Mouse (Mus musculus) neural tube, embryonic 15.5 days (tissue): ENCODE data around the gene Cisd1. TPM values are rescaled to one million over a fixed set of nuclear protein-coding genes. Genes with fewer than 3 reads are reported as not detected.

ENCODE experiments used
- ATAC-seq: fragments of 200-750 bp; cut with Nextera tagmentation; 2 replicates; pipeline ENCODE4 v1.8.0; 2017; ENCODE audit warnings: mild to moderate bottlenecking, moderate TSS enrichment, moderate library complexity; ENCODE audit not compliant: low FRiP score
- H3K27ac ChIP-seq: fragments of 300-500 bp; sonication (generic); replicated peaks from 2 replicates; pipeline ENCODE4 v1.5.1; 2015; ENCODE audit warnings: mild to moderate bottlenecking, inconsistent platforms
- H3K27me3 ChIP-seq: fragments of 300-500 bp; sonication (generic); replicated peaks from 2 replicates; pipeline ENCODE4 v1.6.1; 2015; ENCODE audit warnings: inconsistent platforms
- H3K36me3 ChIP-seq: fragments of 300-500 bp; sonication (generic); 2 replicates; pipeline ENCODE4 v1.6.1; 2015; ENCODE audit warnings: inconsistent platforms
- H3K4me1 ChIP-seq: fragments of 300-500 bp; sonication (generic); 2 replicates; pipeline ENCODE4 v1.6.1; 2015; ENCODE audit warnings: inconsistent platforms
- H3K4me2 ChIP-seq: fragments of 300-500 bp; sonication (generic); 2 replicates; pipeline ENCODE4 v1.6.1; 2015; ENCODE audit warnings: inconsistent platforms, mild to moderate bottlenecking, moderate library complexity
- H3K4me3 ChIP-seq: fragments of 300-500 bp; sonication (generic); replicated peaks from 2 replicates; pipeline ENCODE4 v1.5.1; 2015; ENCODE audit warnings: mild to moderate bottlenecking, inconsistent platforms
- H3K9ac ChIP-seq: fragments of 300-500 bp; sonication (generic); replicated peaks from 2 replicates; pipeline ENCODE4 v1.6.1; 2015; ENCODE audit warnings: mild to moderate bottlenecking, inconsistent platforms
- H3K9me3 ChIP-seq: fragments of 300-500 bp; sonication (generic); replicated peaks from 2 replicates; pipeline ENCODE4 v1.6.1; 2016; ENCODE audit warnings: inconsistent platforms
- WGBS: fragments of 180-500 bp; shearing (Covaris S2); methylation state at CpG from one replicate; pipeline ENCODE4 v1.1.7; 2015; ENCODE audit warnings: mixed read lengths; 5-methylcytosine and 5-hydroxymethylcytosine counted together
- polyA plus RNA-seq: library from polyadenylated mRNA; unstranded; fragments of >200 nt; fragmentation: Nextera tagmentation; extraction: Ambion mirVana; gene quantifications from 2 replicates; pipeline ENCODE4 v1.2.1, GENCODE M21; 2015

The Cisd1 gene
- polyA plus RNA-seq, 1 experiment from 2014 or later = 340 TPM

- Histone ChIP-seq H3K9me3 (no peaks in the 10 kb centered on the region), H3K9ac (no peak overlapping the region), H3K4me2 (no peak overlapping the region), H3K27me3 (no peaks in the 10 kb centered on the region), H3K4me1 (no peaks in the 10 kb centered on the region), H3K4me3 (no peak overlapping the region), H3K36me3 (no peaks in the 10 kb centered on the region), H3K27ac (no peak overlapping the region)
- 90% methylated on average over 8 of the region's 8 CpGs for WGBS
- ATAC-seq = no peak
Observed at GRCm38 (mm10) chr10:71323669-71324068, 21.1 kb downstream of the Cisd1 start.

GRCm38 (mm10) chr10:71316497-71316896 is 28.3 kb downstream of the Cisd1 start:
- H3K4me1 ChIP-seq = no peaks in the 10 kb centered on the region
- no peak overlapping the region for H3K4me3 ChIP-seq
- 64% methylated on average over 7 of the region's 7 CpGs for WGBS
- ATAC-seq = no peak
- H3K27me3 ChIP-seq = no peaks in the 10 kb centered on the region
- H3K9ac ChIP-seq = no peak overlapping the region
- no peak overlapping the region for H3K27ac ChIP-seq
- H3K4me2 ChIP-seq = no peak overlapping the region
- H3K36me3 ChIP-seq = no peaks in the 10 kb centered on the region
- no peaks in the 10 kb centered on the region for H3K9me3 ChIP-seq

- Histone ChIP-seq H3K27me3 (no peaks in the 10 kb centered on the region), H3K27ac (no peak overlapping the region), H3K4me2 (no peak overlapping the region), H3K36me3 (no peaks in the 10 kb centered on the region), H3K4me3 (no peak overlapping the region), H3K9ac (no peak overlapping the region), H3K9me3 (no peaks in the 10 kb centered on the region), H3K4me1 (no peaks in the 10 kb centered on the region)
- 82% methylated on average over 11 of the region's 11 CpGs for WGBS
- ATAC-seq = no peak
Observed at GRCm38 (mm10) chr10:71316056-71316455, 28.7 kb downstream of the Cisd1 start.

GRCm38 (mm10) chr10:71314596-71314995 is 30.2 kb downstream of the Cisd1 start:
- Histone ChIP-seq H3K4me2 (no peak overlapping the region), H3K36me3 (no peaks in the 10 kb centered on the region), H3K27ac (no peak overlapping the region), H3K9me3 (no peaks in the 10 kb centered on the region), H3K4me3 (no peak overlapping the region), H3K9ac (no peak overlapping the region), H3K27me3 (no peaks in the 10 kb centered on the region), H3K4me1 (no peaks in the 10 kb centered on the region)
- ATAC-seq = no peak
- WGBS = 85% methylated on average over 3 of the region's 3 CpGs

- no peak for ATAC-seq
- Histone ChIP-seq H3K4me1 (no peaks in the 10 kb centered on the region), H3K27ac (no peak overlapping the region), H3K4me2 (no peak overlapping the region), H3K36me3 (no peaks in the 10 kb centered on the region), H3K9ac (no peak overlapping the region), H3K27me3 (no peaks in the 10 kb centered on the region), H3K9me3 (no peaks in the 10 kb centered on the region), H3K4me3 (no peak overlapping the region)
- WGBS = 71% methylated on average over 3 of the region's 3 CpGs
Observed at GRCm38 (mm10) chr10:71310288-71310687, 34.5 kb downstream of the Cisd1 start.

- Histone ChIP-seq H3K4me3 (no peak overlapping the region), H3K9me3 (no peaks in the 10 kb centered on the region), H3K4me2 (no peak overlapping the region), H3K36me3 (no peaks in the 10 kb centered on the region), H3K4me1 (no peaks in the 10 kb centered on the region), H3K27ac (no peak overlapping the region), H3K9ac (no peak overlapping the region), H3K27me3 (no peaks in the 10 kb centered on the region)
- no peak for ATAC-seq
- 90% methylated on average over 5 of the region's 5 CpGs for WGBS
Observed at GRCm38 (mm10) chr10:71308199-71308598, 36.6 kb downstream of the Cisd1 start.

- ATAC-seq = no peak
- no peaks in the 10 kb centered on the region for H3K9me3 ChIP-seq
- no peak overlapping the region for H3K27ac ChIP-seq
- H3K4me1 ChIP-seq = no peaks in the 10 kb centered on the region
- H3K27me3 ChIP-seq = no peaks in the 10 kb centered on the region
- H3K9ac ChIP-seq = no peak overlapping the region
- no peaks in the 10 kb centered on the region for H3K36me3 ChIP-seq
- H3K4me2 ChIP-seq = peak overlapping the region; percentile 49; the same call in 1 of the 2 replicates
- H3K4me3 ChIP-seq = no peak overlapping the region
- 77% methylated on average over 6 of the region's 6 CpGs for WGBS
Observed at GRCm38 (mm10) chr10:71306759-71307158, 38.0 kb downstream of the Cisd1 start.

- H3K27me3 ChIP-seq = no peaks in the 10 kb centered on the region
- H3K4me3 ChIP-seq = no peak overlapping the region
- H3K9ac ChIP-seq = no peak overlapping the region
- no peaks in the 10 kb centered on the region for H3K36me3 ChIP-seq
- H3K27ac ChIP-seq = no peak overlapping the region
- peak overlapping the region; percentile 49 for H3K4me2 ChIP-seq
- WGBS = 18% methylated on average over 6 of the region's 6 CpGs
- no peak for ATAC-seq
- no peaks in the 10 kb centered on the region for H3K4me1 ChIP-seq
- no peaks in the 10 kb centered on the region for H3K9me3 ChIP-seq
Observed at GRCm38 (mm10) chr10:71306190-71306589, 38.6 kb downstream of the Cisd1 start.

GRCm38 (mm10) chr10:71302490-71302889 is 42.3 kb downstream of the Cisd1 start:
- no peaks in the 10 kb centered on the region for H3K4me1 ChIP-seq
- no peaks in the 10 kb centered on the region for H3K36me3 ChIP-seq
- H3K9me3 ChIP-seq = no peaks in the 10 kb centered on the region
- 24% methylated on average over 5 of the region's 5 CpGs for WGBS
- H3K27ac ChIP-seq = no peak overlapping the region
- H3K4me3 ChIP-seq = no peak overlapping the region
- no peak overlapping the region for H3K4me2 ChIP-seq
- H3K27me3 ChIP-seq = no peaks in the 10 kb centered on the region
- ATAC-seq = no peak
- H3K9ac ChIP-seq = no peak overlapping the region

GRCm38 (mm10) chr10:71300161-71300560 is 44.6 kb downstream of the Cisd1 start:
- no peak for ATAC-seq
- Histone ChIP-seq H3K4me1 (no peaks in the 10 kb centered on the region), H3K4me2 (no peak overlapping the region), H3K27ac (no peak overlapping the region), H3K9me3 (no peaks in the 10 kb centered on the region), H3K4me3 (no peak overlapping the region), H3K36me3 (no peaks in the 10 kb centered on the region), H3K27me3 (no peaks in the 10 kb centered on the region), H3K9ac (no peak overlapping the region)
- 84% methylated on average over 16 of the region's 16 CpGs for WGBS

- 61% methylated on average over 4 of the region's 4 CpGs for WGBS
- no peak overlapping the region for H3K27ac ChIP-seq
- H3K27me3 ChIP-seq = no peaks in the 10 kb centered on the region
- no peak overlapping the region for H3K9ac ChIP-seq
- H3K9me3 ChIP-seq = no peaks in the 10 kb centered on the region
- ATAC-seq = no peak
- peaks cover 4% of the 10 kb centered on the region; the same call in 1 of the 2 replicates for H3K4me1 ChIP-seq
- no peak overlapping the region for H3K4me3 ChIP-seq
- H3K4me2 ChIP-seq = no peak overlapping the region
- no peaks in the 10 kb centered on the region for H3K36me3 ChIP-seq
Observed at GRCm38 (mm10) chr10:71293245-71293644, 51.5 kb downstream of the Cisd1 start.

GRCm38 (mm10) chr10:71292254-71292653 is 52.5 kb downstream of the Cisd1 start:
- no peaks in the 10 kb centered on the region for H3K36me3 ChIP-seq
- no peaks in the 10 kb centered on the region for H3K27me3 ChIP-seq
- no peak overlapping the region for H3K27ac ChIP-seq
- WGBS = 19% methylated on average over 4 of the region's 11 CpGs
- no peaks in the 10 kb centered on the region for H3K9me3 ChIP-seq
- H3K4me1 ChIP-seq = peaks cover 4% of the 10 kb centered on the region; the same call in 1 of the 2 replicates
- no peak overlapping the region for H3K4me3 ChIP-seq
- no peak overlapping the region for H3K9ac ChIP-seq
- no peak for ATAC-seq
- peak overlapping the region; percentile 13; the same call in 1 of the 2 replicates for H3K4me2 ChIP-seq

- peaks cover 4% of the 10 kb centered on the region; the same call in 1 of the 2 replicates for H3K4me1 ChIP-seq
- H3K4me2 ChIP-seq = 0 out of 2 replicates have a peak overlapping the region, but pooled peaks have one; percentile 13
- no peaks in the 10 kb centered on the region for H3K9me3 ChIP-seq
- H3K27ac ChIP-seq = no peak overlapping the region
- 24% methylated on average over 4 of the region's 4 CpGs for WGBS
- no peaks in the 10 kb centered on the region for H3K27me3 ChIP-seq
- no peak overlapping the region for H3K4me3 ChIP-seq
- no peak for ATAC-seq
- H3K9ac ChIP-seq = no peak overlapping the region
- no peaks in the 10 kb centered on the region for H3K36me3 ChIP-seq
Observed at GRCm38 (mm10) chr10:71291801-71292200, 53.0 kb downstream of the Cisd1 start.
